Mouse (Mus musculus) c-Kit-positive CD71-positive TER-119-negative erythroid progenitor cells, embryonic 14.5 days (primary cell): ENCODE measurements around the gene Apobec3.

Experiments
- DNase-seq: peaks from one replicate; pipeline ENCODE4 v3.0.0-alpha.2; 2013; ENCODE audit warnings: low read depth

Gene Apobec3

DNA sequence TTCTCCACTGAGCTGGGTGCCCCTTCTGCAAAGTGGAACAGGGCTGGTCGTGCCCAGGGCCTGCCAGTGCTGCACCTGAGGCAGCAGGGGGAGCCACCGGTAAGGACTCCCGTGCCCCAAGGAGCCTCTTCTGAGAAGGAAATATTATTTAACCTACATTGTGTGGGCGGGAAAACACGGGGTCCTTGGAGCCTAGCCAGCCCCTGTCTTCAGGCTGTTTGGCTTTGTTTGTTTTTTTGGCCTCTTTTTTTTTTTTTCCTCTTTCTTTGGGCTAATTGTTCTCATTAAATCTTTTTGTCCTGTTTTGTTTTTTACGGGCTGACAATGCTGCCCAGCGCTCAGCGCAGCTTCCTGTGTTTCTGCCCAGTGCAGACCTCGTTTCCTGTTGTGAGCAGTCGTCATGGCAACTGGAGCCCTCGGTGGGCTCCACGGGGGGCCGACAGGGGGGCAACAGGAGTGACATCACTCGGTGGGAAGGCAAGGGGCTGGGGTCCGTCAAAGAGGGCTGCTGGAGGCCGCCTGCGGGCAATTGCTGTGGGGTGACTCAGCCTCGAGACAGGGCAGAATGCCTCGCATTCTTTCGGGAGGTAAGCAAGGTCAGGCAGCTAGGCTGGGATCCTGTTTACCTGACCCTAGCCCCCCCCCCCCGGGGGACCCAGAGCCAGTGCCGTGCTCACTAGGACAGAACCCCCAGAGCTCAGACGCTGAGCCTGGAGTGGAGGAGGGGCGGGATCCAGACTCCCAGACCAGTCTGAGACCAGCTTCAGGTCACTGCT, 59.0 kb downstream of the Apobec3 start:
- no peak for DNase-seq

GRCm38 (mm10) chr15:79951226-79951625, 59.8 kb downstream of the Apobec3 start:
- no peak for DNase-seq

- DNase-seq: no peak
Observed at GRCm38 (mm10) chr15:79951730-79952503, 60.5 kb downstream of the Apobec3 start.

DNA sequence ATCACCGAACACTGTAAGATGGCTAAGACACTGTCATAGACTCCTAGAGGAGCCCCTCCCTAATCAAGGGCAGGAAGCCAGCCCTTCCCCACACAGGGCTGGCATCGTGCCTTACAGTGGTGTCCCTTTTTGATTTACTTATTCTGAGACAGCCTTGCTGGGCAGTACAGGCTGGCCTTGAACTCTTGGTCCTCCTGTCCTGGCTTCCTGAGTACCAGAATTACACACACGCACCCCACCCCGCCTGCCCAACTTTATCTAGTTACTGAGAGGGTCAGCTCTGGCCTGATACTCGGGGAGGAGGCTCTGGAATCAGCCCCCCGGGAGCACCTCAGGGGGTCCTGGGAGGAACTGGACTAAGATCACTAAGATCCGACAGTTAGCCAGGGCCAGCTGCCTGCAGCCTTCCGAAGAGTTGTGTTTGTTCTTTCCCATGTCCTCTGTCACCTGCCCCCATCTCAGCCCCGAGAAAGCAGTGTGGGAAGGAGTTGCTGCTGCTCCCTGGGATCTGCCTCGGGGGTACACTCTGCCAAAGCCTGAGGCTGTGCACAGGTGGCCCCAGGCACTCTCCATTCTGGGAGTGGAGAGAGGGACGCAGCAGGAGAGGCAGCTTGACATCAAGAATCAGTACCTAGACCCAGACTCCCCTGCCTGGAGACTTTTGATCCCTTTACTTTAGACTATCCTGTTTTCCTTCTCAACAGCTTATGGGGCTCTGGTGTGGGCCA, 61.2 kb downstream of the Apobec3 start:
- no peak for DNase-seq

DNA sequence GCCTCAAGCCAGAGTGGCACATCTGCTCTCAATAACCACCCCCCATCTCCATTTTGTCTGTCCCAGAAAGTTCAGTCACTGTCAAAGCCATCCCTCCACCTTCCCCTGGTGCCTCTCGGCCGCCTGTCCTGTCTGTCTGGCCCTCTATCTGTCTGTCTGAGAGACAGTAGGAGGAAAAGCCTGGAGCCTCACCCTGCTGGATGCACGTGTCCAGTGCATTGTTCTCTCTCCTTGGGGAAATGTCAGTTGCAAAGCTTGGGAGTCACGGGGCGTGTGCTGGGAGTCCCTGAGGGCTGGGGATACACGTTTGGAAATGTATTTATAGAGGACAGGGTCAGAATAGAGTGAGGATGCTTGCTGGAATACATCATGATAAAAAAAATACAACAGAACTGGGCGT, 62.0 kb downstream of the Apobec3 start:
- no peak for DNase-seq

GRCm38 (mm10) chr15:79956559-79956958, 65.1 kb downstream of the Apobec3 start:
- DNase-seq: no peak

GRCm38 (mm10) chr15:79958418-79958817, 67.0 kb downstream of the Apobec3 start:
- DNase-seq: no peak

GRCm38 (mm10) chr15:79961366-79961921, 70.0 kb downstream of the Apobec3 start:
- no peak for DNase-seq

GRCm38 (mm10) chr15:79962661-79963060, 71.2 kb downstream of the Apobec3 start:
- DNase-seq: no peak

- no peak for DNase-seq
Observed at GRCm38 (mm10) chr15:79964376-79964775, 72.9 kb downstream of the Apobec3 start.
